Mouse (Mus musculus) small intestine, adult 2 months (tissue): ENCODE measurements at regions not wholly inside any gene's neighbourhood (a gene's known extent, or its start where the extent isn't known, plus 50 kb on each side); places are given as distances from the start of the nearest gene placed in this dataset.

Experiments
- H3K27ac ChIP-seq: fragments of 200-500 bp; 2 replicates; pipeline ENCODE4 v1.5.1; 2012; ENCODE audit warnings: low read depth, low read length, control low read depth, inconsistent platforms; ENCODE audit not compliant: insufficient read depth
- H3K27me3 ChIP-seq: fragments of 200-500 bp; 2 replicates; pipeline ENCODE4 v1.6.1; 2012; ENCODE audit warnings: mild to moderate bottlenecking, moderate library complexity, low read length, inconsistent platforms; ENCODE audit not compliant: control insufficient read depth, insufficient read depth
- H3K36me3 ChIP-seq: fragments of 200-500 bp; 2 replicates; pipeline ENCODE4 v1.6.1; 2012; ENCODE audit warnings: mild to moderate bottlenecking, low read length, control low read depth, inconsistent platforms; ENCODE audit not compliant: control insufficient read depth, insufficient read depth
- H3K4me1 ChIP-seq: fragments of 200-500 bp; 2 replicates; pipeline ENCODE4 v1.6.1; 2012; ENCODE audit warnings: low read length, inconsistent platforms, mixed read lengths; ENCODE audit not compliant: control insufficient read depth, insufficient read depth, insufficient read length
- H3K4me3 ChIP-seq: fragments of 200-500 bp; 2 replicates; pipeline ENCODE4 v1.5.1; 2012; ENCODE audit warnings: low read depth, mild to moderate bottlenecking, control low read depth, inconsistent platforms, low read length, moderate library complexity
- CTCF ChIP-seq: fragments of 200-500 bp; IDR thresholded peaks from 2 replicates; pipeline ENCODE4 v1.5.1; 2012; ENCODE audit warnings: low read depth, mild to moderate bottlenecking, control low read depth, inconsistent platforms, low read length, moderate library complexity, mixed read lengths; ENCODE audit not compliant: insufficient replicate concordance, insufficient read length; ENCODE audit errors: extremely low read depth
- POLR2A ChIP-seq: fragments of 200-500 bp; IDR thresholded peaks from 2 replicates; pipeline ENCODE4 v1.6.1; 2012; ENCODE audit warnings: low read depth, mild to moderate bottlenecking, control low read depth, inconsistent platforms, low read length, moderate library complexity
- WGBS: fragments of 180-500 bp; shearing (Covaris S2); methylation state at CpG from one replicate; pipeline ENCODE4 v1.1.7; 2018; 5-methylcytosine and 5-hydroxymethylcytosine counted together

- H3K4me3 ChIP-seq: no peak overlapping the region
- TF ChIP-seq POLR2A (no peak), CTCF (no peak)
- no peaks in the 10 kb centered on the region for H3K36me3 ChIP-seq
- no peak overlapping the region for H3K27ac ChIP-seq
- 61% methylated on average over 2 of the region's 2 CpGs for WGBS
- no peaks in the 10 kb centered on the region for H3K4me1 ChIP-seq
- no peaks in the 10 kb centered on the region for H3K27me3 ChIP-seq
These were observed 196.3 kb downstream of the Slc30a10 start for GRCm38 (mm10) chr1:185650926-185651325.

- Histone ChIP-seq H3K4me3 (no peak overlapping the region), H3K27ac (no peak overlapping the region), H3K36me3 (no peaks in the 10 kb centered on the region), H3K27me3 (no peaks in the 10 kb centered on the region), H3K4me1 (no peaks in the 10 kb centered on the region)
- 92% methylated on average over 7 of the region's 7 CpGs for WGBS
- TF ChIP-seq POLR2A (no peak), CTCF (no peak)
These were observed 200.4 kb downstream of the Slc30a10 start for GRCm38 (mm10) chr1:185655021-185655420.

GRCm38 (mm10) chr1:185655461-185655860, 200.8 kb downstream of the Slc30a10 start:
- H3K4me3 ChIP-seq: no peak overlapping the region
- no peaks in the 10 kb centered on the region for H3K36me3 ChIP-seq
- no peak overlapping the region for H3K27ac ChIP-seq
- no peaks in the 10 kb centered on the region for H3K27me3 ChIP-seq
- TF ChIP-seq CTCF (no peak), POLR2A (no peak)
- WGBS: 89% methylated on average over 4 of the region's 4 CpGs
- H3K4me1 ChIP-seq: no peaks in the 10 kb centered on the region

DNA sequence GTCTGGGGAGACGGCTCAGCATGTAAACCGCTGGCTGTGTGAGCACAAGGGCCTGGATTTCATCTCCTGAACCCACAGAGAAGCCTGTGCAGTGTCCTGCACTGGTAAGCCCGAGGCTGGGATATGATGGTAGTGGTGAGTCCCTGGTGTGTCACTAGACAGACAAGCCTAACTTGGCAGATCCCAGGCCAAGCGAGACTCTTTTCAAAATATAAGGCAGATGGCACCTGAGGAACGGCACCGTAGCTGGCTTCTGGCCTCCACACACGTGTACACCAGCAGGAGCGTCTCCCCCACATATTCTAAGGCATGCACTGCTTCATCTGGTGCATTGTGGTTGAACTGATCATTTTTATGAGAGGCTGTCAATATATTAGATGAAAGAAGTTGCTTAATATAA, 202.6 kb downstream of the Slc30a10 start:
- WGBS: 87% methylated on average over 8 of the region's 8 CpGs
- Histone ChIP-seq H3K27ac (no peak overlapping the region), H3K4me3 (no peak overlapping the region), H3K4me1 (no peaks in the 10 kb centered on the region), H3K36me3 (no peaks in the 10 kb centered on the region), H3K27me3 (no peaks in the 10 kb centered on the region)
- TF ChIP-seq CTCF: no peak
- no peak for TF ChIP-seq POLR2A

DNA sequence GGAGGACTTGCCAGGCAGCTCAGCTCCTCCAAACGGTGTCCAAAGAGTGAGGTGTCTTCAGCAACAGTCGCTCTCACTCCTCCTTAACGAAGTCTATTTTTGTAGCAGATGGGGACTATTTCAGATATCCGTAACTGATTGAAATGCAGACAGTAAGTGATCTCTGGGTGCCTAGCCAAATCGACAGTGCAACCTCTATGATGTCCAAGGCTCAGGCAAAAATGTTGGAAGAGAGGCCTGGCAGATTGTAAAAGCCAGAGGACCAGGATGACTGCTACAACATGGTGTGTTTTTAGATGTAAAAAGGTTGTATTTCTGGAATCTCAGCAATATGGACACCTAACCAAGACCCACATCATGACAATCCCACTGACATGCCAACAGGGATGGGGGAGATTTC, 204.8 kb downstream of the Slc30a10 start:
- no peak overlapping the region for H3K4me3 ChIP-seq
- TF ChIP-seq POLR2A (no peak), CTCF (no peak)
- 87% methylated on average over 5 of the region's 5 CpGs for WGBS

DNA sequence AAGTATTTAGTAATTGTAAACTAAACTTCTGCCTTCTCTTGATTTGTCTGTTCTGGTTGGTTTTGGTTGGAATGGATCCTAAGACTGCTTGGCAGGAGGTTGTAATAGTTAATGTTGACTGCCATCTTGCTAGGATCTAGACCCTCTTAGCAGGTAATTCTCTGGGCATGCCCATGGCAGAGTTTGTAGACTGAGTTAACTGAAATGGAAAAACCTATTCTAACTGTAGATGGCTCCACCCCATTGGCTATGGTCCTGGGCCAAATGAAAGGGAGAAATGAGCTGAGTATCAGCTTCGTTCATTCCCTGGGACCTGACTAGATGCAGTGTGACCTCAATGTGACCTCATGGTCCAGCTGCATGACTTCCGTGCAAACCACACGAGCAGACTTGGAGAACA, 207.7 kb downstream of the Slc30a10 start:
- H3K27ac ChIP-seq: no peak overlapping the region
- H3K27me3 ChIP-seq: no peaks in the 10 kb centered on the region
- WGBS: 72% methylated on average over 3 of the region's 3 CpGs
- H3K4me1 ChIP-seq: no peaks in the 10 kb centered on the region
- no peak overlapping the region for H3K4me3 ChIP-seq
- no peaks in the 10 kb centered on the region for H3K36me3 ChIP-seq
- TF ChIP-seq CTCF: no peak
- no peak for TF ChIP-seq POLR2A

More for the DNA sequence above, 204.8 kb downstream of the Slc30a10 start:
- no peaks in the 10 kb centered on the region for H3K4me1 ChIP-seq
- no peaks in the 10 kb centered on the region for H3K36me3 ChIP-seq
- H3K27me3 ChIP-seq: no peaks in the 10 kb centered on the region
- no peak overlapping the region for H3K27ac ChIP-seq

GRCm38 (mm10) chr1:185670029-185670741, 215.5 kb downstream of the Slc30a10 start:
- TF ChIP-seq POLR2A: no peak
- TF ChIP-seq CTCF: no peak
- WGBS: 78% methylated on average over 5 of the region's 5 CpGs
- Histone ChIP-seq H3K27ac (no peak overlapping the region), H3K4me3 (no peak overlapping the region), H3K36me3 (no peaks in the 10 kb centered on the region), H3K27me3 (no peaks in the 10 kb centered on the region), H3K4me1 (no peaks in the 10 kb centered on the region)

- Histone ChIP-seq H3K36me3 (no peaks in the 10 kb centered on the region), H3K4me1 (no peaks in the 10 kb centered on the region), H3K27me3 (no peaks in the 10 kb centered on the region), H3K4me3 (no peak overlapping the region), H3K27ac (no peak overlapping the region)
- no peak for TF ChIP-seq POLR2A
- no peak for TF ChIP-seq CTCF
- WGBS: 81% methylated on average over 3 of the region's 3 CpGs
These were observed 218.3 kb downstream of the Slc30a10 start for GRCm38 (mm10) chr1:185672940-185673339.
